Mouse (Mus musculus): Measurements from ENCODE around the gene Pih1d1. TPM values are rescaled to one million over a fixed set of nuclear protein-coding genes. Genes with fewer than 3 reads are reported as not detected.
A peak's percentile ranks its signal among the peaks of the same experiment; 100 is the strongest.
"Not testable (repeated sequence)": the region's sequence is repeated elsewhere in the genome, so short reads cannot be mapped to it uniquely, and the experiment has no call there.

The Pih1d1 gene
- total RNA-seq, 2 experiments from 2014 or later, result 44.5 to 46.8 TPM

GRCm38 (mm10) chr7:45168656-45169055 lies 14.6 kb downstream of the Pih1d1 start:
- DNase-seq, result no peak

DNA sequence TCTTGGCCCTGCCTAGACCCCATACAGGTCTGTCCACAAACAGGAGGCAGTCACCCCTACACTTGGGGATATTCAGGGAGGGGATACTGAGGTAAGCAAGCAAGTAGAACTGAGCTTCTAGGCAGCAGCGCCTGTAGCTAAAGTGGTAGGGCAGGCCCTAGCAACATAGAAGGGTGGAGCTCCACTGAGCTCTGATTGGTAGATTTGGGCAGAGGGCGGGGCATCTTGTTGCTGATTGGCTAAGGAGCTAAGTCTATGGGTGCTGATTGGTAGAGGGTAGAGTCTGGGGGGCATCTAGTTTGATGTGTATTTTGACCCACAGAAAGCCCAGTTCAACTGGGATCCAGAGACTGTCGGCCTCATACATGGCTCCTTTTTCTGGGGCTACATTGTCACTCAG lies 15.4 kb downstream of the Pih1d1 start:
- DNase-seq, result peak in 1 of 2 experiments; percentile 64

- DNase-seq, result no peak
Observed at GRCm38 (mm10) chr7:45172974-45173373, 18.9 kb downstream of the Pih1d1 start.

- DNase-seq, result not testable (repeated sequence)
Observed at GRCm38 (mm10) chr7:45173772-45174171, 19.7 kb downstream of the Pih1d1 start.

DNA sequence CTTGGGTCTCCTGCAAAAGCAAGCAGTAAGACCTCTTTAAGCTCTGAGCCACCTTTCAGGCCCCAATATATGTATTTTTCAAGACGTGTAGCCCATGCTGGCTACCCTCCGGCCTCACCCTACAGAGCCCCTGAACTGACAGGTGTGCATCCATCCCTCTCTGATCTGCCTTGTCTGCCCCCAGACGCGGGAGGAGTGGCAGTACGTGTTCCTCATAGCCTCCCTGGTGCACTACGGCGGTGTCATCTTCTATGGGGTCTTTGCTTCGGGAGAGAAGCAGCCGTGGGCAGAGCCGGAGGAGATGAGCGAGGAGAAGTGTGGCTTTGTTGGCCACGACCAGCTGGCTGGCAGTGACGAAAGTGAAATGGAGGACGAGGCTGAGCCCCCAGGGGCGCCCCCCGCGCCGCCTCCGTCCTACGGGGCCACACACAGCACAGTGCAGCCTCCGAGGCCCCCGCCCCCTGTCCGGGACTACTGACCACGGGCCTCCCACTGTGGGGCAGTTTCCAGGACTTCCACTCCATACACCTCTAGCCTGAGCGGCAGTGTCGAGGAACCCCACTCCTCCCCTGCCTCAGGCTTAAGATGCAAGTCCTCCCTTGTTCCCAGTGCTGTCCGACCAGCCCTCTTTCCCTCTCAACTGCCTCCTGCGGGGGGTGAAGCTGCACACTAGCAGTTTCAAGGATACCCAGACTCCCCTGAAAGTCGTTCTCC lies 20.6 kb downstream of the Pih1d1 start:
- no peak for DNase-seq

- DNase-seq, result no peak
Observed at GRCm38 (mm10) chr7:45175398-45175797, 21.3 kb downstream of the Pih1d1 start.

GRCm38 (mm10) chr7:45175929-45176328 lies 21.8 kb downstream of the Pih1d1 start:
- DNase-seq, result no peak

- DNase-seq, result peak in 1 of 2 experiments; percentile 40
Observed at GRCm38 (mm10) chr7:45176356-45176755, 22.3 kb downstream of the Pih1d1 start.

DNA sequence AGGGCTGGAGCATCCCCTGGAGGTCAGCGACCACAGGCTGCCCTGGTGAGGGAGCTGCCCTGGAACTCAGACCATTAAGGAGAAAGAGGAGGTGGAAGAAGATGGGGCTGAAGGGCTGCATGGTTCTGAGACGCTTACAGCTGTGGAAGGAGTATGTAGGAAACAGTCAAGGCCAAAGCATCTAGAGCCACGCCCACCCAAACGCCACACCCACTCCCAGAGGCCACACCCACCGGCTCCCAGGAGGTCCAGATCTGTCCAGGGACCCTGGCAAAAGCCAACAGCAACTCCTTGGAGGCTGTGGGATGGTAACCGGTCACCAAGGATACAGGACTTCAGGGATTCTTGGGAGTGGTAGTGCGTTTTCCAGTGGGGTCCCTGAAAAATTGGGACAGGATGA lies 24.4 kb downstream of the Pih1d1 start:
- DNase-seq, result no peak

- DNase-seq, result no peak
Observed at GRCm38 (mm10) chr7:45179469-45179868, 25.4 kb downstream of the Pih1d1 start, which contains the start of gene Gfy. Gfy (minus strand) TSS chr7:45179569.

GRCm38 (mm10) chr7:45180896-45181477 lies 26.9 kb downstream of the Pih1d1 start, which contains the start of gene Pth2:
Pth2 (plus strand) TSS chr7:45180995.
- DNase-seq, result no peak

- DNase-seq, result no peak
Observed at GRCm38 (mm10) chr7:45181540-45181939, 27.4 kb downstream of the Pih1d1 start.

GRCm38 (mm10) chr7:45182199-45182601 lies 28.1 kb downstream of the Pih1d1 start:
- DNase-seq, result peak; percentile 84 to 85

GRCm38 (mm10) chr7:45182606-45183005 lies 28.5 kb downstream of the Pih1d1 start:
- DNase-seq, result no peak

GRCm38 (mm10) chr7:45183672-45184071 lies 29.6 kb downstream of the Pih1d1 start:
- no peak for DNase-seq

- DNase-seq, result no peak
Observed at GRCm38 (mm10) chr7:45185921-45186320, 31.8 kb downstream of the Pih1d1 start.

DNA sequence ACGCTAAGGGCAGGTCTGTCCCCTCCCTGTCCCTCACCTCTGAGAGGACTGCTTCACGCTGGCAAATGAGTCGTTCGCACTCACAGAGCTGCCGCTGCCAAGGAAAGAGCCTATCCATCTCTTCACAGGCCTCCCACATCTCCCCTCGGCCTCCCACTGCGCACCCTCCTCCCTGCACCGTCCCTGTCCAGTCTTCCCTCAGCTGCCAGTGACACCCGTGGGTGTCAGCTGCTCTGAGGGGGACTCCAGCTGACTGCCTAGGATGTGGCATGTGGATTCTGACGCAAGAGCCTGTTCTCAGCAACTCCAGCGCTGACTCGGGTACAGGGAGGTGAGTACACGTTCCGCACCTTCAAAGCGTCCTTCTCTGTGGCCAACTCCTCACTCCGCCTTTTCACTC lies 35.5 kb downstream of the Pih1d1 start:
- no peak for DNase-seq

GRCm38 (mm10) chr7:45190186-45190585 lies 36.1 kb downstream of the Pih1d1 start:
- no peak for DNase-seq

GRCm38 (mm10) chr7:45191161-45191560 lies 37.1 kb downstream of the Pih1d1 start:
- DNase-seq, result no peak

GRCm38 (mm10) chr7:45191803-45192363 lies 37.8 kb downstream of the Pih1d1 start:
- DNase-seq, result no peak

DNA sequence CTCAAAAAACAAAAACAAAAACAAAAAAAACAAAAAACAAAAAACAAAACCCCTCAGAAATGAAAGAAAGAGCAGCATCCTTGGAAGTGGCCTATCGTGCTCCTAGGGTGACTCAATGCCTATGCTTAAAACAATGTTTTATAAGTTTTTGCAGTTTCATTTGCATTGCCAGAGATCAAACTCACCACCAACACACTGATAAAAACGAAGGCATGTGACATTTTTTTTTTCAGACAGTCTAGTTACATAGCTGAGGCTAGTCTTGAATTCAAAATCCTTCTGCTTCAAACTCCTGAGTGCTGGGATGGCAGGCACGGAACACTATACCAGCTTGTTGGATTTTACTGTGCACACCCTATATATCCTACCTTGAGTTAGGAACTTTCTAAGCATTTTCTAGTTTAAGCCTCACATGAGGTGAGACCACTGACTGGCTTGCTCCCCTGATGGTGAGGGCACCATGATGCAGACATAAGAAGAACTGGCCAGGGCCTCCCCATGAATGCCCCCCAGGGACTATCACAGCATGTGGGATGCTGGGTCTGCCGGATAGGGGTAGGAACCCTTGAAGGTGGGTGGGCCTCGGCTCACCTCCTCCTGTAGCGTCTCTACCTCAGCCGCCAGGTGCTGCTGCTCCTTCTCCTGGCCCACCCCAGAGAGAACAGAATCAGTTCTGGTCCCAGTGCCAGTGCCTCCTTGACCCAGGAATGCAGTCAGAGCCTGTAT lies 38.6 kb downstream of the Pih1d1 start:
- no peak for DNase-seq

DNA sequence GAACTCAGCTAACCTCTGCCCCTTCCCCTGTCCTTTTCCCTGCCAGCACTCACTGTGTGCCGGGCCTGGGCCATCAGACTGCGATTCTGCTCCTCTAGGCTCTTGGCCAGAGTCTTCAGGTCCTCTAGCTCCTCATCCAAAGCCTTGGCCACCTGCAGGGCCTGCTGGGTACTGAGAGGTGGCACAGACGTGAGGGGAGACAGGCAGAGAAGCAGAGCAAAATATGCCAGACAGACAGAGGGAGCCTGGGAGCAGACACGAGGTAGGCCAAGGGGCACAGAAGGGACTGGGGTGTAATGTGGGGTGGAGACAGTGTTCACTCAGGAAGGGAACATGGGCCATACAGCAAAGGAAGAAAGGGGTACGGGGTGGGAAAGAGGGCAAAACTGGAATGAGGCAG lies 39.3 kb downstream of the Pih1d1 start:
- no peak for DNase-seq
